Mouse (Mus musculus) macrophage (primary cell): ENCODE data around the gene Mapk10. TPM values are rescaled to one million over a fixed set of nuclear protein-coding genes. Genes with fewer than 3 reads are reported as not detected.

Experiments
- H3K27ac ChIP-seq: fragments of 350-480 bp; formaldehyde crosslinking; 2 replicates; pipeline ENCODE4 v1.9.0; 2021
- H3K36me3 ChIP-seq: fragments of 350-480 bp; formaldehyde crosslinking; 2 replicates; pipeline ENCODE4 v1.9.0; 2021; ENCODE audit errors: inconsistent target
- H3K4me3 ChIP-seq: fragments of 350-480 bp; formaldehyde crosslinking; 2 replicates; pipeline ENCODE4 v1.9.0; 2021; ENCODE audit errors: inconsistent target
- H3K79me2 ChIP-seq: fragments of 350-480 bp; formaldehyde crosslinking; 2 replicates; pipeline ENCODE4 v1.9.0; 2021; ENCODE audit errors: inconsistent target
- WGBS: methylation state at CpG from one replicate; pipeline ENCODE4 v1.1.7; 2026; ENCODE audit warnings: inconsistent platforms; ENCODE audit not compliant: missing documents; 5-methylcytosine and 5-hydroxymethylcytosine counted together
- polyA plus RNA-seq: library from polyadenylated mRNA; stranded (reverse); fragments of 250-400 nt; gene quantifications from 3 replicates; pipeline ENCODE4 v1.2.4, GENCODE M21; 2018; ENCODE audit warnings: inconsistent platforms

Mapk10 gene
- polyA plus RNA-seq, 1 experiment from 2014 or later = not detected

GRCm38 (mm10) chr5:102859749-102860148, 351.4 kb downstream of the Mapk10 start:
- Histone ChIP-seq H3K79me2 (no peaks in the 10 kb centered on the region), H3K4me3 (no peak overlapping the region), H3K27ac (no peak overlapping the region), H3K36me3 (no peaks in the 10 kb centered on the region)
- 80% methylated on average over 11 of the region's 11 CpGs for WGBS

DNA sequence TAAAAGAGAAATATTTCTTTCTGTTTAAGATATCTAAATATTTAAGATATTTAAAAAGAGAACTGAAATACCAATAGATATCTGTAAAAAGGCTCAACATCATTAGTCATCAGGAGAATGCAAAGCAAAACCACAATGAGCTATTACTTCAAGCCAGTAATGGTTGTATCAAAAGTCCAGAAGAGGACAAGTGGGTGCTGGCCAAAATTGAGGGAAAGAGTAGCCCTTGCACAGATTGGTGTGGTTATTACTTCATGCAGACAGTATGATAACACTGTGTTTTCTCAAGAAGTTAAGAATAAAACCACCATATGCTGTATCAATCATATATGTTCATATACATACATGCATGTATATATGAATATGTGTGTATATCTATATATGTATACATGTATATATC, 353.1 kb downstream of the Mapk10 start:
- no peak overlapping the region for H3K27ac ChIP-seq
- H3K36me3 ChIP-seq = no peaks in the 10 kb centered on the region
- H3K4me3 ChIP-seq = no peak overlapping the region

More for the DNA sequence above, 353.1 kb downstream of the Mapk10 start:
- H3K79me2 ChIP-seq = no peaks in the 10 kb centered on the region

Other genes with a start within 250 kb of the Mapk10 start
- not detected in 3 replicates for gene Ptpn13, start 213.9 kb upstream of the Mapk10 start, polyA plus RNA-seq